ENCODE assay signal across 8 mouse cellular contexts in the genomic region with DNA sequence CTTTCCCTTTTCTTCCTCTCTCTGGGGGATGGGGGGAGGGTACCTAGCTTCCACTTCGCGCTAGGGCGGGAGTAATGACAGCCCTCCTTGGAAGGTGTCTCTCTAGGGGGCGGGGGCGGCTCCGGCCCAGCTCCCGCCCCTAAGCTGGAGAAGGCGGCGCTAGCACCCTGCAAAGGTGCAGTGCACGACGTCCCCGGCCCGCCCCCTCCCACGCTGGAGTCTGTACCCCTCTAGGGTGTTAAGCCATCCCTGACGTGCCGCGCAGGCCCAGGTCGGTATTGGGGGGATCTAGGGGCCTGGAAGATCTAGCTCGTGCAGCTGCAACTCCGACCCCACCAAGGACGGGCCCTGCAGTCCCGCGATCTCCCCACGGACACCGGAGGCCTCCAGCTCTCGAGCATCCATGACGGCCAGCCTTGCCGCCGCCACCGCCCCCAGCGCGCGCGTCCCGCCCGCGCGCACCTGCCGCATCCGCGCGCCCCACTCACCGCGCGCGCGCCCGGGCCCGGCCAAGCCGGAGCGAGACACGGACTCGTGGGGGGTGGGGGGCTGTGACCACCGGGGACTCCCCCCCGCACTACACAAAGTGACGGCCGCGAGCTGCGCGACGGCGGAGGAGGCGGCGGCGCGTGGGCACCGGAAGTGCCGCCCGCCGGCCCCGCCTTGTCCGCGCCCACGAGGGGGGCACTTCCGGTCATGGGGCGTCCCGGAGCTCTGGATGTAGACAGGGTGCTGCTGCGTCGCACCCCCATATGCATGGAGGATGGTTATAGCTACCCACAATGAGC. TPM values are rescaled to one million over a fixed set of nuclear protein-coding genes. Genes with fewer than 3 reads are reported as not detected.
A peak's percentile ranks its signal among the peaks of the same experiment; 100 is the strongest.
DNase-seq lines count a peak whose midpoint lies in the region; ATAC-seq and TF ChIP-seq lines count a peak whose summit lies in the region.

A gene (minus strand): TSS at position 660 of the 788 bp plus-strand sequence.

- peak; percentile 83 for ATAC-seq in lung, embryonic 14.5 days (ENCODE audit: insufficient read depth)

- no peaks in the 10 kb centered on the region for H3K9me3 ChIP-seq in lung, embryonic 14.5 days (ENCODE audit: low read depth, low read length)

- H3K4me1 ChIP-seq in lung, embryonic 14.5 days (ENCODE audit: insufficient read depth) = peaks cover 5% of the 10 kb centered on the region; the same call in 1 of the 2 replicates
- H3K4me1 ChIP-seq in olfactory bulb, adult 2 months (ENCODE audit: control insufficient read depth, insufficient read depth, low read length) = peaks cover 30% of the 10 kb centered on the region

- TF ChIP-seq POLR2A in olfactory bulb, adult 2 months (IDR thresholded peaks at IDR 0.05; ENCODE audit: insufficient read depth, low read depth, low read length) = peak; percentile 95

- TF ChIP-seq CTCF in layer of hippocampus, adult 2 months (conservative IDR thresholded peaks at IDR 0.05) = no peak
- no peak for TF ChIP-seq CTCF in lung, embryonic 14.5 days (IDR thresholded peaks at IDR 0.05; ENCODE audit: low read depth)
- no peak for TF ChIP-seq CTCF in olfactory bulb, adult 2 months (IDR thresholded peaks at IDR 0.05; ENCODE audit: insufficient read depth, low read depth, low read length)

- peak; percentile 63 for DNase-seq in ES-CJ7 (ENCODE audit: low read depth, low spot score)
- peak; percentile 81 for DNase-seq in cerebellum, adult 11-12 months
- peak; percentile 34 for DNase-seq in forelimb bud, embryonic 11.5 days (ENCODE audit: low read depth, low spot score)
- peak; percentile 73 to 78 for DNase-seq in heart, postnatal 36 days
- peak; percentile 58 to 72 for DNase-seq in layer of hippocampus, adult 2 months (ENCODE audit: low spot score in 2 of 2)
- DNase-seq in lung, embryonic 14.5 days = peak; percentile 84
- peak; percentile 17 to 21 for DNase-seq in thymus, adult 18-20 months

- intact Hi-C loops in heart, postnatal 36 days (cut with DNase I) = loop anchor here (2.0 kb wide), 1 partner anchor 35 kb away; a partner anchor contains a TSS

- peak within 1 kb of the TSS; percentile 85 for H3K9ac ChIP-seq in lung, embryonic 14.5 days

- H3K27me3 ChIP-seq in lung, embryonic 14.5 days (ENCODE audit: insufficient read depth, low read length) = no peaks in the 10 kb centered on the region

- H3K4me3 ChIP-seq in layer of hippocampus, adult 2 months = peak within 1 kb of the TSS; percentile 87
- peak within 1 kb of the TSS; percentile 88 for H3K4me3 ChIP-seq in lung, embryonic 14.5 days (ENCODE audit: low read depth, low read length)
- peak within 1 kb of the TSS; percentile 84 for H3K4me3 ChIP-seq in olfactory bulb, adult 2 months (ENCODE audit: insufficient read depth, low read depth, low read length)

- H3K4me2 ChIP-seq in lung, embryonic 14.5 days = peak within 1 kb of the TSS; percentile 94

- no peaks in the 10 kb centered on the region for H3K36me3 ChIP-seq in lung, embryonic 14.5 days (ENCODE audit: insufficient read depth)

- WGBS in lung, embryonic 14.5 days = under 1% methylated on average over 79 of the region's 79 CpGs
- WGBS in olfactory bulb, adult 2 months = under 1% methylated on average over 77 of the region's 79 CpGs

- peak within 1 kb of the TSS; percentile 96 for H3K27ac ChIP-seq in layer of hippocampus, adult 2 months
- peak within 1 kb of the TSS; percentile 65; the same call in 1 of the 2 replicates for H3K27ac ChIP-seq in lung, embryonic 14.5 days (ENCODE audit: low read depth)
- peak within 1 kb of the TSS; percentile 65 for H3K27ac ChIP-seq in olfactory bulb, adult 2 months (ENCODE audit: insufficient read depth, low read depth, low read length)

RNA-seq across cellular contexts. Expression of the gene that starts here (rescaled TPM):
- total RNA-seq in heart, postnatal 36 days (2021) = 1 to 10 TPM; 5.1 to 6.0 TPM
- total RNA-seq in layer of hippocampus, adult 2 months (2021) = 10 to 100 TPM; 24.0 to 24.3 TPM
- 2.1 and 2.3 TPM in 2 replicates for polyA plus RNA-seq in lung, embryonic 14.5 days (2014; fragmentation: Nextera tagmentation; extraction: Ambion mirVana)
- not detected in 2 replicates for polyA plus RNA-seq in olfactory bulb, adult 2 months (2012; ENCODE audit: insufficient read depth, insufficient read length, low replicate concordance, missing spikeins)

Comparison
In these comparisons a context has a peak if more than half of its experiments do, and no peak if none do; other contexts are left out.
1. Peak in every context shown above with its lines: DNase-seq, ATAC-seq, H3K4me3 ChIP-seq and H3K27ac ChIP-seq.
2. DNase-seq: peak in every context shown above with its lines; median percentile 84 in lung, embryonic 14.5 days; 81 in cerebellum, adult 11-12 months; 76 in heart, postnatal 36 days; 65 in layer of hippocampus, adult 2 months; 63 in ES-CJ7; 34 in forelimb bud, embryonic 11.5 days; 19 in thymus, adult 18-20 months.